Comparison of ENCODE assay signal across 16 mouse cellular contexts in the genomic region with DNA sequence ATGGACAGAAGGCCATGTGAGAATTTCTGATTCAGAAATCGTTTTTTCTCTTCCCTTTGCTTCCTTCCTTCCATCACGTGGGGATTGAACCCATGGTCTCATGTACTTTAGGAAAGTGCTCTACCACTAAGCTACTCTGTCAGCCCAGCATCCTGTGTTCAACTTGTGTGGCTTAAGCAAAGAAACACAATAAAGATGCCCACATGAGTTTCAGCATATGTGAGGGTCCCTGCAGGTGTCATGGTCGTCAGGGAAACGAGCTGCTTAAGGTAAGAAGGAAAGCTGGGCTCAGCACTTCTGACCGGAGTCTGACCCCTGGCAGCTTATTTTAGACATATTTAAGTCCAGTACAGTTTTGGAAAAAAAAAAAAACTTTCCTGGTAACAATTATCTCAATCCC.
"Had no signal": no experiment of that assay in that cellular context is flagged by ENCODE, and none has a peak within 500 bp of the region (broad histone marks: within the 10 kb centered on the region; RNA-seq: fewer than 3 reads in every experiment).

No protein-coding gene starts in this region.

- H3K4me3 ChIP-seq: neural tube, embryonic 13.5 days; neural tube, embryonic 15.5 days; stomach, embryonic 15.5 days had no signal

- H3K27me3 ChIP-seq: neural tube, embryonic 13.5 days; neural tube, embryonic 15.5 days; stomach, embryonic 15.5 days had no signal

- H3K9me3 ChIP-seq: neural tube, embryonic 13.5 days; neural tube, embryonic 15.5 days; stomach, embryonic 15.5 days had no signal

- H3K4me1 ChIP-seq: neural tube, embryonic 15.5 days; stomach, embryonic 15.5 days had no signal

- H3K4me2 ChIP-seq: neural tube, embryonic 13.5 days; neural tube, embryonic 15.5 days; stomach, embryonic 15.5 days had no signal

- DNase-seq: retina, postnatal 1 day; right cerebral cortex, adult 18-20 months; right cerebral cortex, postnatal 14 days; right cerebral cortex, postnatal 25 days; right cerebral cortex, postnatal 4 days; spleen, adult 18-20 months; thymus, adult 18-20 months; thymus, adult 2 months; thymus, postnatal 14 days; thymus, postnatal 25 days; thymus, postnatal 36 days; thymus, postnatal 4 days had no signal

- H3K36me3 ChIP-seq: neural tube, embryonic 13.5 days; neural tube, embryonic 15.5 days; stomach, embryonic 15.5 days had no signal

- H3K9ac ChIP-seq: neural tube, embryonic 13.5 days; neural tube, embryonic 15.5 days; stomach, embryonic 15.5 days had no signal

- H3K27ac ChIP-seq: neural tube, embryonic 13.5 days; neural tube, embryonic 15.5 days; stomach, embryonic 15.5 days; stomach, postnatal 0 days had no signal
